Mouse (Mus musculus) intestine, embryonic 16.5 days (tissue): ENCODE results near the gene Pak7. TPM values are rescaled to one million over a fixed set of nuclear protein-coding genes. Genes with fewer than 3 reads are reported as not detected.

Experiments used
- ATAC-seq: fragments of 200-750 bp; cut with Nextera tagmentation; 2 replicates; pipeline ENCODE4 v1.8.0; 2017; ENCODE audit warnings: moderate TSS enrichment, moderate library complexity
- H3K27ac ChIP-seq: fragments of 300-500 bp; sonication (generic); 2 replicates; pipeline ENCODE4 v1.5.1; 2014; ENCODE audit warnings: mild to moderate bottlenecking, low read length
- H3K27me3 ChIP-seq: fragments of 300-500 bp; sonication (generic); replicated peaks from 2 replicates; pipeline ENCODE4 v1.6.1; 2014; ENCODE audit warnings: low read length, control low read depth, mixed read lengths; ENCODE audit not compliant: control insufficient read depth, insufficient read depth
- H3K36me3 ChIP-seq: fragments of 300-500 bp; sonication (generic); 2 replicates; pipeline ENCODE4 v1.6.1; 2014; ENCODE audit warnings: low read length, control low read depth; ENCODE audit not compliant: control insufficient read depth, insufficient read depth
- H3K4me1 ChIP-seq: fragments of 300-500 bp; sonication (generic); 2 replicates; pipeline ENCODE4 v1.6.1; 2014; ENCODE audit warnings: low read length, control low read depth, mixed read lengths; ENCODE audit not compliant: control insufficient read depth, insufficient read depth
- H3K4me2 ChIP-seq: fragments of 300-500 bp; sonication (generic); 2 replicates; pipeline ENCODE4 v1.6.1; 2014; ENCODE audit warnings: low read depth, low read length, control low read depth
- H3K4me3 ChIP-seq: fragments of 300-500 bp; sonication (generic); 2 replicates; pipeline ENCODE4 v1.5.1; 2014; ENCODE audit warnings: mild to moderate bottlenecking, low read length
- H3K9ac ChIP-seq: fragments of 300-500 bp; sonication (generic); 2 replicates; pipeline ENCODE4 v1.6.1; 2014; ENCODE audit warnings: low read depth, low read length
- H3K9me3 ChIP-seq: fragments of 300-500 bp; sonication (generic); 2 replicates; pipeline ENCODE4 v1.6.1; 2016; ENCODE audit warnings: low read length, control low read depth; ENCODE audit not compliant: control insufficient read depth
- WGBS: fragments of 180-500 bp; shearing (Covaris S2); extraction: QIAGEN DNeasy Blood & Tissue Kit; methylation state at CpG from one replicate; pipeline ENCODE4 v1.1.7; 2014; 5-methylcytosine and 5-hydroxymethylcytosine counted together
- polyA plus RNA-seq: library from polyadenylated mRNA; unstranded; fragments of >200 nt; fragmentation: Nextera tagmentation; extraction: Ambion mirVana; gene quantifications from 2 replicates; pipeline ENCODE4 v1.2.1, GENCODE M21; 2015

Pak7 gene
- polyA plus RNA-seq, result 0.44 and 0.51 TPM in 2 replicates

GRCm38 (mm10) chr2:136387181-136388131 lies at the start of gene Pak7:
Gene Pak7 (minus strand): TSS chr2:136387967.
- Histone ChIP-seq H3K27me3 (peaks cover 11% of the 10 kb centered on the region; the same call in 1 of the 2 replicates), H3K27ac (no peak within 1 kb of the TSS), H3K4me2 (peak within 1 kb of the TSS; percentile 81), H3K4me3 (peak within 1 kb of the TSS; percentile 51), H3K9ac (peak within 1 kb of the TSS; percentile 45; the same call in 1 of the 2 replicates), H3K4me1 (0 out of 2 replicates have a peak, but pooled peaks cover 6% of the 10 kb centered on the region), H3K9me3 (no peaks in the 10 kb centered on the region), H3K36me3 (no peaks in the 10 kb centered on the region)
- ATAC-seq, result peak; percentile 99
- 1% methylated on average over 39 of the region's 39 CpGs for WGBS

- Histone ChIP-seq H3K9me3 (no peaks in the 10 kb centered on the region), H3K27me3 (no peaks in the 10 kb centered on the region), H3K4me2 (no peak overlapping the region), H3K4me1 (no peaks in the 10 kb centered on the region), H3K27ac (no peak overlapping the region), H3K4me3 (no peak overlapping the region), H3K36me3 (no peaks in the 10 kb centered on the region), H3K9ac (no peak overlapping the region)
- 81% methylated on average over 6 of the region's 6 CpGs for WGBS
- ATAC-seq, result no peak
These were observed 37.8 kb upstream of the Pak7 start for GRCm38 (mm10) chr2:136425561-136425960.

- 78% methylated on average over 1 of the region's 1 CpGs for WGBS
- H3K9ac ChIP-seq, result no peak overlapping the region
- no peaks in the 10 kb centered on the region for H3K9me3 ChIP-seq
- H3K4me2 ChIP-seq, result no peak overlapping the region
- no peaks in the 10 kb centered on the region for H3K4me1 ChIP-seq
- no peaks in the 10 kb centered on the region for H3K36me3 ChIP-seq
- no peak overlapping the region for H3K27ac ChIP-seq
- no peaks in the 10 kb centered on the region for H3K27me3 ChIP-seq
- H3K4me3 ChIP-seq, result no peak overlapping the region
- ATAC-seq, result no peak
These were observed 31.8 kb upstream of the Pak7 start for GRCm38 (mm10) chr2:136419543-136419942.

- Histone ChIP-seq H3K27me3 (no peaks in the 10 kb centered on the region), H3K4me1 (no peaks in the 10 kb centered on the region), H3K9ac (no peak overlapping the region), H3K4me3 (no peak overlapping the region), H3K27ac (no peak overlapping the region), H3K4me2 (no peak overlapping the region), H3K36me3 (no peaks in the 10 kb centered on the region), H3K9me3 (no peaks in the 10 kb centered on the region)
- ATAC-seq, result no peak
These were observed 28.6 kb upstream of the Pak7 start for GRCm38 (mm10) chr2:136416381-136416780.

GRCm38 (mm10) chr2:136402587-136402986 lies 14.8 kb upstream of the Pak7 start:
- no peak overlapping the region for H3K9ac ChIP-seq
- 86% methylated on average over 4 of the region's 4 CpGs for WGBS

GRCm38 (mm10) chr2:136375318-136375717 lies 12.4 kb downstream of the Pak7 start:
- no peaks in the 10 kb centered on the region for H3K9me3 ChIP-seq
- no peak overlapping the region for H3K27ac ChIP-seq
- no peak overlapping the region for H3K9ac ChIP-seq
- no peak overlapping the region for H3K4me3 ChIP-seq
- 69% methylated on average over 3 of the region's 3 CpGs for whole genome bisulfite sequencing
- H3K27me3 ChIP-seq, result no peaks in the 10 kb centered on the region
- no peak overlapping the region for H3K4me2 ChIP-seq
- no peaks in the 10 kb centered on the region for H3K4me1 ChIP-seq
- H3K36me3 ChIP-seq, result no peaks in the 10 kb centered on the region
- no peak for ATAC-seq

More at GRCm38 (mm10) chr2:136402587-136402986, 14.8 kb upstream of the Pak7 start:
- H3K27ac ChIP-seq, result no peak overlapping the region
- H3K4me1 ChIP-seq, result no peaks in the 10 kb centered on the region
- H3K9me3 ChIP-seq, result no peaks in the 10 kb centered on the region
- ATAC-seq, result no peak
- H3K27me3 ChIP-seq, result no peaks in the 10 kb centered on the region
- no peaks in the 10 kb centered on the region for H3K36me3 ChIP-seq
- H3K4me2 ChIP-seq, result no peak overlapping the region
- H3K4me3 ChIP-seq, result no peak overlapping the region

GRCm38 (mm10) chr2:136372361-136372760 lies 15.4 kb downstream of the Pak7 start:
- no peak overlapping the region for H3K9ac ChIP-seq
- H3K36me3 ChIP-seq, result no peaks in the 10 kb centered on the region
- 59% methylated on average over 1 of the region's 1 CpGs for WGBS
- no peak for ATAC-seq
- H3K9me3 ChIP-seq, result no peaks in the 10 kb centered on the region
- H3K4me1 ChIP-seq, result no peaks in the 10 kb centered on the region
- no peak overlapping the region for H3K4me2 ChIP-seq
- no peak overlapping the region for H3K4me3 ChIP-seq
- no peak overlapping the region for H3K27ac ChIP-seq
- H3K27me3 ChIP-seq, result no peaks in the 10 kb centered on the region

- Histone ChIP-seq H3K36me3 (no peaks in the 10 kb centered on the region), H3K9ac (no peak overlapping the region), H3K4me1 (no peaks in the 10 kb centered on the region), H3K4me2 (no peak overlapping the region), H3K27me3 (no peaks in the 10 kb centered on the region), H3K9me3 (no peaks in the 10 kb centered on the region), H3K4me3 (no peak overlapping the region), H3K27ac (no peak overlapping the region)
- ATAC-seq, result no peak
- 87% methylated on average over 2 of the region's 2 CpGs for WGBS
These were observed 36.2 kb downstream of the Pak7 start for GRCm38 (mm10) chr2:136351393-136352096.

- no peak overlapping the region for H3K4me3 ChIP-seq
- no peaks in the 10 kb centered on the region for H3K36me3 ChIP-seq
- no peak for ATAC-seq
- H3K9me3 ChIP-seq, result no peaks in the 10 kb centered on the region
- H3K27me3 ChIP-seq, result no peaks in the 10 kb centered on the region
- no peak overlapping the region for H3K27ac ChIP-seq
- WGBS, result 47% methylated on average over 3 of the region's 3 CpGs
- H3K4me2 ChIP-seq, result no peak overlapping the region
- H3K4me1 ChIP-seq, result no peaks in the 10 kb centered on the region
- H3K9ac ChIP-seq, result no peak overlapping the region
These were observed 37.3 kb downstream of the Pak7 start for GRCm38 (mm10) chr2:136350459-136350858.
